Mouse (Mus musculus): ENCODE data around the gene Asdurf. TPM values are rescaled to one million over a fixed set of nuclear protein-coding genes. Genes with fewer than 3 reads are reported as not detected.
"Not testable (repeated sequence)": the region's sequence is repeated elsewhere in the genome, so short reads cannot be mapped to it uniquely, and the experiment has no call there.

Asdurf gene
- total RNA-seq, 1 experiment = not detected

GRCm38 (mm10) chr1:53377731-53378130 is 25.3 kb upstream of the Asdurf start:
- no peak overlapping the region for H3K4me3 ChIP-seq (ENCODE audit: insufficient read depth in 1 of 2, low read depth in 1 of 2, low read length in 2 of 2, poor library complexity in 1 of 2, severe bottlenecking in 1 of 2)
- H3K36me3 ChIP-seq (ENCODE audit: control insufficient read depth, insufficient read depth, low read length, poor library complexity, severe bottlenecking) = no peaks in the 10 kb centered on the region
- in situ Hi-C loops (cut with MboI; ENCODE audit: low sequenced_read_pairs in 2 of 2, unreplicated experiment in 2 of 2) = no loop called here
- H3K4me1 ChIP-seq (ENCODE audit: control insufficient read depth in 2 of 2, insufficient read depth in 2 of 2, low read length in 2 of 2, poor library complexity in 1 of 2) = no peaks in the 10 kb centered on the region
- TF ChIP-seq CHD2 (IDR thresholded peaks at IDR 0.05; ENCODE audit: low read depth, low read length) (no peak), ZNF384 (IDR thresholded peaks at IDR 0.05; ENCODE audit: low read depth, low read length) (no peak), ZC3H11A (IDR thresholded peaks at IDR 0.05; ENCODE audit: borderline replicate concordance, low read depth, low read length) (no peak), HCFC1 (IDR thresholded peaks at IDR 0.05; ENCODE audit: borderline replicate concordance, insufficient read depth, low read length) (no peak), MAFK (IDR thresholded peaks at IDR 0.05; ENCODE audit: insufficient read depth, low read depth, low read length) (no peak)
- no peak overlapping the region for H3K27ac ChIP-seq (ENCODE audit: insufficient read depth, low read depth, low read length, poor library complexity, severe bottlenecking)
- no peaks in the 10 kb centered on the region for H3K9me3 ChIP-seq (ENCODE audit: control insufficient read depth, insufficient read depth, low read depth, low read length)
- H3K9ac ChIP-seq (ENCODE audit: insufficient read depth, low read depth, low read length, poor library complexity, severe bottlenecking) = no peak overlapping the region
- DNase-seq (ENCODE audit: low read depth, low spot score) = no peak

GRCm38 (mm10) chr1:53375965-53376364 is 23.5 kb upstream of the Asdurf start:
- H3K9ac ChIP-seq (ENCODE audit: insufficient read depth, low read depth, low read length, poor library complexity, severe bottlenecking); H3K4me3 ChIP-seq (ENCODE audit: insufficient read depth in 1 of 2, low read depth in 1 of 2, low read length in 2 of 2, poor library complexity in 1 of 2, severe bottlenecking in 1 of 2); H3K27ac ChIP-seq (ENCODE audit: insufficient read depth, low read depth, low read length, poor library complexity, severe bottlenecking); H3K4me1 ChIP-seq (ENCODE audit: control insufficient read depth in 2 of 2, insufficient read depth in 2 of 2, low read length in 2 of 2, poor library complexity in 1 of 2); H3K9me3 ChIP-seq (ENCODE audit: control insufficient read depth, insufficient read depth, low read depth, low read length); H3K36me3 ChIP-seq (ENCODE audit: control insufficient read depth, insufficient read depth, low read length, poor library complexity, severe bottlenecking); DNase-seq (ENCODE audit: low read depth, low spot score); in situ Hi-C loops (cut with MboI; ENCODE audit: low sequenced_read_pairs in 2 of 2, unreplicated experiment in 2 of 2): not testable (repeated sequence)

DNA sequence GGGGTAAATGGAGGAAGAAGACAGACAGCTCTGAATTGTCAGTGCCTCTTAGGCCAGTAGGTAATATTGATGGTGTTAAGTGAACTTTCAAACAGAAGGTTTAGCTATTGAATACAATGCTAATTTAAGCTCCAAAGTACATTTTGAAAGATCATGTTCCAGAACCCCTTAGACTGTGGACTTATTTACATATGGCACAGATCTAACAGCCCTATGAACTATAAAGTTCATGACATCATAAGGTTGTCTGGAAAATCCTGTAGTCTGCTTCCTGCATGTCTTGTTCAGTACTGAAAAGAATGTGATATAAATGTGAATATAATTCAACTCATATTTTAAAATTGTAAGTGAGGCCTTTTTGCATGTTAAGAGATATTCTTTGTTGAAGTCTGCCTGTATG is 6.6 kb upstream of the Asdurf start:
- H3K9me3 ChIP-seq (ENCODE audit: control insufficient read depth, insufficient read depth, low read depth, low read length) = no peaks in the 10 kb centered on the region
- no peaks in the 10 kb centered on the region for H3K36me3 ChIP-seq (ENCODE audit: control insufficient read depth, insufficient read depth, low read length, poor library complexity, severe bottlenecking)
- DNase-seq (ENCODE audit: low read depth, low spot score) = no peak
- no peak overlapping the region for H3K27ac ChIP-seq (ENCODE audit: insufficient read depth, low read depth, low read length, poor library complexity, severe bottlenecking)
- H3K4me1 ChIP-seq (ENCODE audit: control insufficient read depth in 2 of 2, insufficient read depth in 2 of 2, low read length in 2 of 2, poor library complexity in 1 of 2) = no peaks in the 10 kb centered on the region
- no peak overlapping the region for H3K9ac ChIP-seq (ENCODE audit: insufficient read depth, low read depth, low read length, poor library complexity, severe bottlenecking)
- in situ Hi-C loops (cut with MboI; ENCODE audit: low sequenced_read_pairs in 2 of 2, unreplicated experiment in 2 of 2) = no loop called here
- H3K4me3 ChIP-seq (ENCODE audit: insufficient read depth in 1 of 2, low read depth in 1 of 2, low read length in 2 of 2, poor library complexity in 1 of 2, severe bottlenecking in 1 of 2) = no peak overlapping the region
- TF ChIP-seq HCFC1 (IDR thresholded peaks at IDR 0.05; ENCODE audit: borderline replicate concordance, insufficient read depth, low read length) = no peak
- no peak for TF ChIP-seq ZNF384 (IDR thresholded peaks at IDR 0.05; ENCODE audit: low read depth, low read length)
- TF ChIP-seq CHD2 (IDR thresholded peaks at IDR 0.05; ENCODE audit: low read depth, low read length) = no peak
- TF ChIP-seq ZC3H11A (IDR thresholded peaks at IDR 0.05; ENCODE audit: borderline replicate concordance, low read depth, low read length) = no peak
- no peak for TF ChIP-seq MAFK (IDR thresholded peaks at IDR 0.05; ENCODE audit: insufficient read depth, low read depth, low read length)

DNA sequence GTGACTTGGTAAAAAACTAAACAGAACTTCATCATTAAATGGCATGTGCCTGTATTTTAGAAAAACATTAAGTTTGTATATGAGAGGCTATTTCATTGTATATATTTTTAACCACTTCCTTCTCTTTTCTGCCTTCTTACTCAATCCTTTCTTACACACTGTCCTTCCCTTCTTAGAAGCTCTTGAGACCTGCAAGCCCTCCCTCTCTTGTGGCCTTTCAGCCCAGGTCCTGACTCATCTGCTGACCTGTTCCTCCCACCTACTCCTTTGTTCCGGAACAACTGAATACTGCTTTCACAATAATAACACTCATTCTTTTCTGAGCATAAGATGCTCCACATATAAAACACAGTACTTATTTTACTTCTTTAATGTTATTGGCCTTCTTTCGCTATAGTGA is 11.3 kb downstream of the Asdurf start:
- TF ChIP-seq ZNF384 (IDR thresholded peaks at IDR 0.05; ENCODE audit: low read depth, low read length) (no peak), HCFC1 (IDR thresholded peaks at IDR 0.05; ENCODE audit: borderline replicate concordance, insufficient read depth, low read length) (no peak), ZC3H11A (IDR thresholded peaks at IDR 0.05; ENCODE audit: borderline replicate concordance, low read depth, low read length) (no peak), CHD2 (IDR thresholded peaks at IDR 0.05; ENCODE audit: low read depth, low read length) (no peak), MAFK (IDR thresholded peaks at IDR 0.05; ENCODE audit: insufficient read depth, low read depth, low read length) (no peak)
- no peaks in the 10 kb centered on the region for H3K36me3 ChIP-seq (ENCODE audit: control insufficient read depth, insufficient read depth, low read length, poor library complexity, severe bottlenecking)
- in situ Hi-C loops (cut with MboI; ENCODE audit: low sequenced_read_pairs in 2 of 2, unreplicated experiment in 2 of 2) = no loop called here
- no peak overlapping the region for H3K4me3 ChIP-seq (ENCODE audit: insufficient read depth in 1 of 2, low read depth in 1 of 2, low read length in 2 of 2, poor library complexity in 1 of 2, severe bottlenecking in 1 of 2)
- no peak overlapping the region for H3K27ac ChIP-seq (ENCODE audit: insufficient read depth, low read depth, low read length, poor library complexity, severe bottlenecking)
- H3K9ac ChIP-seq (ENCODE audit: insufficient read depth, low read depth, low read length, poor library complexity, severe bottlenecking) = no peak overlapping the region
- DNase-seq (ENCODE audit: low read depth, low spot score) = no peak
- no peaks in the 10 kb centered on the region for H3K9me3 ChIP-seq (ENCODE audit: control insufficient read depth, insufficient read depth, low read depth, low read length)
- H3K4me1 ChIP-seq (ENCODE audit: control insufficient read depth in 2 of 2, insufficient read depth in 2 of 2, low read length in 2 of 2, poor library complexity in 1 of 2) = no peaks in the 10 kb centered on the region

DNA sequence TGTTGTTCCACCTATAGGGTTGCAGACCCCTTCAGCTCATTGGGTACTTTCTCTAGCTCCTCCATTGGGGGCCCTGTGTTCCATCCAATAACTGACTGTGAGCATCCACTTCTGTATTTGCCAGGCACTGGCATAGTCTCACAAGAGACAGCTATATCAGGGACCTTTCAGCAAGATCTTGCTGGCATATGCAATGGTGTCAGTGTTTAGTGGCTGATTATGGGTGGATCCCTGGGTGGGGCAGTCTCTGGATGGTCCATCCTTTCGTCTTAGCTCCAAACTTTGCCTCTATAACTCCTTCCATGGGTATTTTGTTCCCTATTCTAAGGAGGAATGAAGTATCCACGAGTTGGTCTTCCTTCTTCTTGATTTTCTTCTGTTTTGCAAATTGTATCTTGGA is 15.0 kb downstream of the Asdurf start:
- H3K36me3 ChIP-seq (ENCODE audit: control insufficient read depth, insufficient read depth, low read length, poor library complexity, severe bottlenecking); H3K9ac ChIP-seq (ENCODE audit: insufficient read depth, low read depth, low read length, poor library complexity, severe bottlenecking); H3K4me3 ChIP-seq (ENCODE audit: insufficient read depth in 1 of 2, low read depth in 1 of 2, low read length in 2 of 2, poor library complexity in 1 of 2, severe bottlenecking in 1 of 2); H3K4me1 ChIP-seq (ENCODE audit: control insufficient read depth in 2 of 2, insufficient read depth in 2 of 2, low read length in 2 of 2, poor library complexity in 1 of 2); H3K9me3 ChIP-seq (ENCODE audit: control insufficient read depth, insufficient read depth, low read depth, low read length); DNase-seq (ENCODE audit: low read depth, low spot score); in situ Hi-C loops (cut with MboI; ENCODE audit: low sequenced_read_pairs in 2 of 2, unreplicated experiment in 2 of 2); H3K27ac ChIP-seq (ENCODE audit: insufficient read depth, low read depth, low read length, poor library complexity, severe bottlenecking): not testable (repeated sequence)

Data from ES-E14 (cell line).